Mouse (Mus musculus): ENCODE data around the gene Acbd3. TPM values are rescaled to one million over a fixed set of nuclear protein-coding genes. Genes with fewer than 3 reads are reported as not detected.
A peak's percentile ranks its signal among the peaks of the same experiment; 100 is the strongest.

Acbd3 gene
- total and polyA plus RNA-seq, 3 experiments: 17.8 to 23.2 TPM; not detected in 1

GRCm38 (mm10) chr1:180801466-180801994, 75.7 kb downstream of the Acbd3 start:
- Histone ChIP-seq H3K4me1 (ENCODE audit: control insufficient read depth in 1 of 2, insufficient read depth in 2 of 2, low read length in 2 of 2) (peaks cover 0 to 7% of the 10 kb centered on the region in 2 experiments; a peak in 2 of 4 replicates), H3K36me3 (ENCODE audit: control insufficient read depth in 1 of 2, insufficient read depth in 2 of 2, low read length in 2 of 2) (peaks cover 10 to 20% of the 10 kb centered on the region in 2 experiments), H3K27me3 (ENCODE audit: control insufficient read depth in 1 of 2, insufficient read depth in 2 of 2, low read length in 2 of 2) (no peaks in the 10 kb centered on the region), H3K4me3 (ENCODE audit: control insufficient read depth in 1 of 2, insufficient read depth in 1 of 2, low read depth in 2 of 2, low read length in 2 of 2) (no peak overlapping the region), H3K79me2 (ENCODE audit: control insufficient read depth, insufficient read depth, low read length, poor library complexity) (no peaks in the 10 kb centered on the region), H3K27ac (ENCODE audit: control insufficient read depth, low read depth, low read length) (no peak overlapping the region), H3K9ac (ENCODE audit: control insufficient read depth, low read depth, low read length, poor library complexity, severe bottlenecking) (no peak overlapping the region), H3K9me3 (replicated peaks; ENCODE audit: insufficient read depth, low read length) (no peaks in the 10 kb centered on the region)
- no peak for DNase-seq (ENCODE audit: low read depth, low spot score)
- TF ChIP-seq ZMIZ1 (IDR thresholded peaks at IDR 0.05; ENCODE audit: low read depth, low read length) (peak; percentile 53), CTCF (IDR thresholded peaks at IDR 0.05 in 2 of 3, conservative IDR thresholded peaks at IDR 0.05 in 1 of 3; ENCODE audit: control insufficient read depth in 1 of 3, insufficient read depth in 1 of 3, low read depth in 2 of 3, low read length in 3 of 3, poor library complexity in 1 of 3, severe bottlenecking in 1 of 3) (no peak), POLR2AphosphoS2 (IDR thresholded peaks at IDR 0.05; ENCODE audit: low read length) (peak; percentile 73; the same call in 1 of the 2 replicates), POLR2A (IDR thresholded peaks at IDR 0.05; ENCODE audit: control insufficient read depth in 1 of 2, insufficient read depth in 1 of 2, low read depth in 1 of 2, low read length in 2 of 2, poor library complexity in 1 of 2) (0 out of 4 replicates have a peak, but pooled peaks of 1 of the 2 experiments have one; percentile 30), POLR2AphosphoS5 (IDR thresholded peaks at IDR 0.05; ENCODE audit: borderline replicate concordance, low read depth, low read length) (0 out of 2 replicates have a peak, but pooled peaks have one; percentile 38), USF2 (IDR thresholded peaks at IDR 0.05; ENCODE audit: borderline replicate concordance in 1 of 2, insufficient read depth in 1 of 2, low read depth in 1 of 2, low read length in 2 of 2) (no peak)

Other genes starting within 250 kb of the Acbd3 start
- not detected in 2 replicates for gene Stum, start 242.5 kb upstream of the Acbd3 start, total RNA-seq (2012; rRNA removed)
- not detected for gene Stum, start 242.5 kb upstream of the Acbd3 start, polyA plus RNA-seq (2012; ENCODE audit: insufficient read depth in 1 of 2, insufficient read length in 2 of 2, low read depth in 1 of 2, low replicate concordance in 2 of 2, missing spikeins in 1 of 2)
- 136 and 142 TPM in 2 replicates for gene Parp1, start 157.1 kb upstream of the Acbd3 start, total RNA-seq (2012; rRNA removed)
- gene Parp1, start 157.1 kb upstream of the Acbd3 start, polyA plus RNA-seq (2012; ENCODE audit: insufficient read depth in 1 of 2, insufficient read length in 2 of 2, low read depth in 1 of 2, low replicate concordance in 2 of 2, missing spikeins in 1 of 2): 100 to 1,000 TPM; 140 to 188 TPM
- gene Lin9, start 84.9 kb upstream of the Acbd3 start, total RNA-seq (2012; rRNA removed): 9.9 and 10.2 TPM in 2 replicates
- 10 to 100 TPM in 1 of 2 experiments, not detected in 1; 11.1 TPM for gene Lin9, start 84.9 kb upstream of the Acbd3 start, polyA plus RNA-seq (2012; ENCODE audit: insufficient read depth in 1 of 2, insufficient read length in 2 of 2, low read depth in 1 of 2, low replicate concordance in 2 of 2, missing spikeins in 1 of 2)
- not detected in 2 replicates for gene Mixl1, start 29.0 kb upstream of the Acbd3 start, total RNA-seq (2012; rRNA removed)
- not detected for gene Mixl1, start 29.0 kb upstream of the Acbd3 start, polyA plus RNA-seq (2012; ENCODE audit: insufficient read depth in 1 of 2, insufficient read length in 2 of 2, low read depth in 1 of 2, low replicate concordance in 2 of 2, missing spikeins in 1 of 2)
- gene H3f3a, start 87.9 kb downstream of the Acbd3 start, total RNA-seq (2012; rRNA removed): 573 and 574 TPM in 2 replicates
- 100 to 1,000 TPM; 265 to 903 TPM for gene H3f3a, start 87.9 kb downstream of the Acbd3 start, polyA plus RNA-seq (2012; ENCODE audit: insufficient read depth in 1 of 2, insufficient read length in 2 of 2, low read depth in 1 of 2, low replicate concordance in 2 of 2, missing spikeins in 1 of 2)
- gene Sde2, start 125.1 kb downstream of the Acbd3 start, total RNA-seq (2012; rRNA removed): 31.4 and 35.5 TPM in 2 replicates
- gene Sde2, start 125.1 kb downstream of the Acbd3 start, polyA plus RNA-seq (2012; ENCODE audit: insufficient read depth in 1 of 2, insufficient read length in 2 of 2, low read depth in 1 of 2, low replicate concordance in 2 of 2, missing spikeins in 1 of 2): 10 to 100 TPM in 1 of 2 experiments, not detected in 1; 48.0 TPM
- gene Lefty2, start 167.1 kb downstream of the Acbd3 start, total RNA-seq (2012; rRNA removed): not detected in 2 replicates
- gene Lefty2, start 167.1 kb downstream of the Acbd3 start, polyA plus RNA-seq (2012; ENCODE audit: insufficient read depth in 1 of 2, insufficient read length in 2 of 2, low read depth in 1 of 2, low replicate concordance in 2 of 2, missing spikeins in 1 of 2): not detected
- 128 and 183 TPM in 2 replicates for gene Pycr2, start 178.2 kb downstream of the Acbd3 start, total RNA-seq (2012; rRNA removed)
- gene Pycr2, start 178.2 kb downstream of the Acbd3 start, polyA plus RNA-seq (2012; ENCODE audit: insufficient read depth in 1 of 2, insufficient read length in 2 of 2, low read depth in 1 of 2, low replicate concordance in 2 of 2, missing spikeins in 1 of 2): 100 to 1,000 TPM in 1 of 2 experiments, not detected in 1; 125 TPM
- gene Lefty1, start 209.0 kb downstream of the Acbd3 start, total RNA-seq (2012; rRNA removed): 3.5 and 6.4 TPM in 2 replicates
- gene Lefty1, start 209.0 kb downstream of the Acbd3 start, polyA plus RNA-seq (2012; ENCODE audit: insufficient read depth in 1 of 2, insufficient read length in 2 of 2, low read depth in 1 of 2, low replicate concordance in 2 of 2, missing spikeins in 1 of 2): 1 to 10 TPM in 1 of 2 experiments, not detected in 1; 5.1 TPM
- gene Tmem63a, start 216.3 kb downstream of the Acbd3 start, total RNA-seq (2012; rRNA removed): 7.5 and 7.7 TPM in 2 replicates
- 10 to 100 TPM in 1 of 2 experiments, not detected in 1; 12.8 TPM for gene Tmem63a, start 216.3 kb downstream of the Acbd3 start, polyA plus RNA-seq (2012; ENCODE audit: insufficient read depth in 1 of 2, insufficient read length in 2 of 2, low read depth in 1 of 2, low replicate concordance in 2 of 2, missing spikeins in 1 of 2)

Measured in MEL (cell line).